Comparison of ENCODE assay signal across 8 mouse cellular contexts in genomic region chr9:106368112-106368717, GRCm38 (mm10). TPM values are rescaled to one million over a fixed set of nuclear protein-coding genes. Genes with fewer than 3 reads are reported as not detected.
DNase-seq lines count a peak whose midpoint lies in the region; ATAC-seq and TF ChIP-seq lines count a peak whose summit lies in the region.

Gene Dusp7, plus strand, starts transcription at chr9:106368632.

- H3K4me2 ChIP-seq in hindbrain, embryonic 16.5 days (ENCODE audit: low read length), result peak within 1 kb of the TSS; percentile 93

- TF ChIP-seq CTCF in gastrocnemius, adult 2 months (IDR thresholded peaks at IDR 0.05), result no peak

- H3K27me3 ChIP-seq in hindbrain, embryonic 16.5 days (replicated peaks; ENCODE audit: control insufficient read depth, insufficient read depth, low read length), result no peaks in the 10 kb centered on the region

- under 1% methylated on average over 43 of the region's 57 CpGs for WGBS in hindbrain, embryonic 16.5 days

- peaks cover 30% of the 10 kb centered on the region for H3K4me1 ChIP-seq in hindbrain, embryonic 16.5 days (ENCODE audit: control insufficient read depth, insufficient read depth, low read depth, low read length)

- intact Hi-C loops in gastrocnemius, adult 2 months (cut with DNase I), result loop anchor here (5.0 kb wide), 1 partner anchor 109 kb away; the partner anchor contains the start of genes Parp3 and Rrp9

- H3K27ac ChIP-seq in gastrocnemius, adult 2 months, result peak within 1 kb of the TSS; percentile 98
- H3K27ac ChIP-seq in hindbrain, embryonic 16.5 days (ENCODE audit: low read depth, low read length), result peak within 1 kb of the TSS; percentile 97

- peak within 1 kb of the TSS; percentile 89 for H3K9ac ChIP-seq in hindbrain, embryonic 16.5 days (ENCODE audit: low read depth, low read length)

- H3K36me3 ChIP-seq in hindbrain, embryonic 16.5 days (ENCODE audit: control insufficient read depth, insufficient read depth, low read length), result peaks cover 7% of the 10 kb centered on the region; the same call in 1 of the 2 replicates

- ATAC-seq in hindbrain, embryonic 16.5 days, result peak; percentile 70

- DNase-seq in adipocyte (ENCODE audit: low spot score), result peak; percentile 69
- peak; percentile 77 to 87 for DNase-seq in cerebellum, postnatal 36 days
- DNase-seq in gastrocnemius, adult 2 months, result peak; percentile 96
- peak; percentile 81 to 89 for DNase-seq in left cerebral cortex, adult 18-20 months (ENCODE audit: low spot score in 2 of 2)
- DNase-seq in lung, postnatal 4 days, result peak; percentile 87 to 94
- DNase-seq in right cerebral cortex, adult 2 months (ENCODE audit: low spot score in 2 of 2), result peak; percentile 75 to 79
- peak; percentile 89 for DNase-seq in urinary bladder, postnatal 14 days (ENCODE audit: low spot score)

- H3K9me3 ChIP-seq in hindbrain, embryonic 16.5 days (ENCODE audit: control insufficient read depth, low read length), result no peaks in the 10 kb centered on the region

- peak within 1 kb of the TSS; percentile 96 for H3K4me3 ChIP-seq in gastrocnemius, adult 2 months
- H3K4me3 ChIP-seq in hindbrain, embryonic 16.5 days (ENCODE audit: low read length), result peak within 1 kb of the TSS; percentile 81

RNA-seq across cellular contexts. Expression of gene Dusp7, which starts in this region (rescaled TPM):
- total RNA-seq in gastrocnemius, adult 2 months (2021), result 10 to 100 TPM; 26.6 to 34.6 TPM
- 12.5 and 13.1 TPM in 2 replicates for polyA plus RNA-seq in hindbrain, embryonic 16.5 days (2015; fragmentation: Nextera tagmentation; extraction: Ambion mirVana)
- total RNA-seq in left cerebral cortex, adult 18-20 months (2021), result 100 to 1,000 TPM; 106 to 111 TPM

Comparison
In these comparisons a context has a peak if more than half of its experiments do, and no peak if none do; other contexts are left out.
1. Peak in every context shown above with its lines: DNase-seq, ATAC-seq, H3K4me3 ChIP-seq and H3K27ac ChIP-seq.